Mouse (Mus musculus) limb, embryonic 15.5 days (tissue): ENCODE measurements around the gene Olfr1133. TPM values are rescaled to one million over a fixed set of nuclear protein-coding genes. Genes with fewer than 3 reads are reported as not detected.
"Not testable (repeated sequence)": the region's sequence is repeated elsewhere in the genome, so short reads cannot be mapped to it uniquely, and the experiment has no call there.

ENCODE experiments used
- ATAC-seq: fragments of 200-750 bp; cut with Nextera tagmentation; 2 replicates; pipeline ENCODE4 v1.8.0; 2017; ENCODE audit warnings: low read depth, moderate TSS enrichment; ENCODE audit not compliant: insufficient number of reproducible peaks, low FRiP score, low TSS enrichment
- H3K27ac ChIP-seq: fragments of 300-500 bp; sonication (generic); 2 replicates; pipeline ENCODE4 v1.5.1; 2015; ENCODE audit warnings: moderate library complexity, mild to moderate bottlenecking, inconsistent platforms
- H3K27me3 ChIP-seq: fragments of 300-500 bp; sonication (generic); 2 replicates; pipeline ENCODE4 v1.6.1; 2015; ENCODE audit warnings: inconsistent platforms
- H3K36me3 ChIP-seq: fragments of 300-500 bp; sonication (generic); 2 replicates; pipeline ENCODE4 v1.6.1; 2015; ENCODE audit warnings: inconsistent platforms
- H3K4me1 ChIP-seq: fragments of 300-500 bp; sonication (generic); 2 replicates; pipeline ENCODE4 v1.6.1; 2015; ENCODE audit warnings: inconsistent platforms
- H3K4me2 ChIP-seq: fragments of 300-500 bp; sonication (generic); 2 replicates; pipeline ENCODE4 v1.6.1; 2015; ENCODE audit warnings: mild to moderate bottlenecking, inconsistent platforms
- H3K4me3 ChIP-seq: fragments of 300-500 bp; sonication (generic); 2 replicates; pipeline ENCODE4 v1.5.1; 2015; ENCODE audit warnings: mild to moderate bottlenecking, inconsistent platforms
- H3K9ac ChIP-seq: fragments of 300-500 bp; sonication (generic); 2 replicates; pipeline ENCODE4 v1.6.1; 2015; ENCODE audit warnings: inconsistent platforms
- H3K9me3 ChIP-seq: fragments of 300-500 bp; sonication (generic); 2 replicates; pipeline ENCODE4 v1.6.1; 2016; ENCODE audit warnings: inconsistent platforms
- WGBS: fragments of 180-500 bp; shearing (Covaris S2); methylation state at CpG from one replicate; pipeline ENCODE4 v1.1.7; 2015; 5-methylcytosine and 5-hydroxymethylcytosine counted together
- polyA plus RNA-seq: library from polyadenylated mRNA; unstranded; fragments of >200 nt; fragmentation: Nextera tagmentation; extraction: Ambion mirVana; gene quantifications from 2 replicates; pipeline ENCODE4 v1.2.1, GENCODE M21; 2015

Olfr1133 gene
- not detected in 2 replicates for polyA plus RNA-seq

- ATAC-seq = no peak
- Histone ChIP-seq H3K9ac (no peak within 1 kb of the TSS), H3K4me2 (no peak within 1 kb of the TSS), H3K27ac (no peak within 1 kb of the TSS), H3K9me3 (no peaks in the 10 kb centered on the region), H3K4me3 (no peak within 1 kb of the TSS), H3K36me3 (no peaks in the 10 kb centered on the region), H3K27me3 (no peaks in the 10 kb centered on the region), H3K4me1 (no peaks in the 10 kb centered on the region)
Measured at GRCm38 (mm10) chr2:87647274-87647673, at the start of gene Olfr1133. Olfr1133 (minus strand) TSS chr2:87647374.

- no peak within 1 kb of the TSS for H3K27ac ChIP-seq
- H3K4me1 ChIP-seq = no peaks in the 10 kb centered on the region
- no peak within 1 kb of the TSS for H3K9ac ChIP-seq
- no peak within 1 kb of the TSS for H3K4me3 ChIP-seq
- no peak within 1 kb of the TSS for H3K4me2 ChIP-seq
- no peaks in the 10 kb centered on the region for H3K27me3 ChIP-seq
- no peaks in the 10 kb centered on the region for H3K36me3 ChIP-seq
- no peak for ATAC-seq
- H3K9me3 ChIP-seq = no peaks in the 10 kb centered on the region
Measured at GRCm38 (mm10) chr2:87693847-87694246, 46.7 kb upstream of the Olfr1133 start, which contains the start of gene Olfr1136. Olfr1136 (minus strand) TSS chr2:87693947.

GRCm38 (mm10) chr2:87673564-87673963 lies 26.4 kb upstream of the Olfr1133 start, which contains the start of gene Olfr1135:
Olfr1135 (minus strand) TSS chr2:87673664.
- WGBS = 12% methylated on average over 1 of the region's 1 CpGs
- Histone ChIP-seq H3K9me3 (no peaks in the 10 kb centered on the region), H3K36me3 (no peaks in the 10 kb centered on the region), H3K4me3 (no peak within 1 kb of the TSS), H3K9ac (no peak within 1 kb of the TSS), H3K4me1 (no peaks in the 10 kb centered on the region), H3K27ac (no peak within 1 kb of the TSS), H3K4me2 (no peak within 1 kb of the TSS), H3K27me3 (no peaks in the 10 kb centered on the region)
- no peak for ATAC-seq

- H3K4me1 ChIP-seq = no peaks in the 10 kb centered on the region
- no peaks in the 10 kb centered on the region for H3K9me3 ChIP-seq
- no peaks in the 10 kb centered on the region for H3K27me3 ChIP-seq
- H3K27ac ChIP-seq = no peak within 1 kb of the TSS
- ATAC-seq = no peak
- no peak within 1 kb of the TSS for H3K4me2 ChIP-seq
- no peak within 1 kb of the TSS for H3K4me3 ChIP-seq
- 72% methylated on average over 2 of the region's 2 CpGs for WGBS
- no peak within 1 kb of the TSS for H3K9ac ChIP-seq
- H3K36me3 ChIP-seq = no peaks in the 10 kb centered on the region
Measured at GRCm38 (mm10) chr2:87658360-87658759, 11.2 kb upstream of the Olfr1133 start, which contains the start of gene Olfr1134. Olfr1134 (minus strand) TSS chr2:87658460.

- Histone ChIP-seq H3K4me2 (no peak overlapping the region), H3K9ac (no peak overlapping the region), H3K4me3 (no peak overlapping the region), H3K27me3 (no peaks in the 10 kb centered on the region), H3K9me3 (no peaks in the 10 kb centered on the region), H3K4me1 (no peaks in the 10 kb centered on the region), H3K36me3 (no peaks in the 10 kb centered on the region), H3K27ac (no peak overlapping the region)
- no peak for ATAC-seq
Measured at GRCm38 (mm10) chr2:87642441-87642840, 4.7 kb downstream of the Olfr1133 start.

GRCm38 (mm10) chr2:87637435-87637834 lies 9.7 kb downstream of the Olfr1133 start, which contains the start of gene Olfr1132:
Olfr1132 (minus strand) TSS chr2:87637535.
- no peak within 1 kb of the TSS for H3K4me2 ChIP-seq
- H3K4me1 ChIP-seq = no peaks in the 10 kb centered on the region
- no peaks in the 10 kb centered on the region for H3K36me3 ChIP-seq
- no peaks in the 10 kb centered on the region for H3K27me3 ChIP-seq
- H3K9me3 ChIP-seq = no peaks in the 10 kb centered on the region
- H3K4me3 ChIP-seq = no peak within 1 kb of the TSS
- ATAC-seq = no peak
- H3K27ac ChIP-seq = no peak within 1 kb of the TSS
- H3K9ac ChIP-seq = no peak within 1 kb of the TSS

GRCm38 (mm10) chr2:87626804-87627203 lies 20.4 kb downstream of the Olfr1133 start, which contains the start of gene Olfr1131:
Olfr1131 (plus strand) TSS chr2:87627104.
- Histone ChIP-seq H3K9ac (no peak within 1 kb of the TSS), H3K4me3 (no peak within 1 kb of the TSS), H3K36me3 (no peaks in the 10 kb centered on the region), H3K27ac (no peak within 1 kb of the TSS), H3K4me2 (no peak within 1 kb of the TSS), H3K4me1 (no peaks in the 10 kb centered on the region), H3K27me3 (no peaks in the 10 kb centered on the region), H3K9me3 (no peaks in the 10 kb centered on the region)
- no peak for ATAC-seq
- WGBS = 55% methylated on average over 3 of the region's 3 CpGs

GRCm38 (mm10) chr2:87605912-87606311 lies 41.3 kb downstream of the Olfr1133 start, which contains the start of gene Olfr1130:
Olfr1130 (plus strand) TSS chr2:87606212.
- not testable (repeated sequence) for H3K27me3 ChIP-seq, H3K36me3 ChIP-seq, H3K4me3 ChIP-seq, H3K9me3 ChIP-seq, H3K4me2 ChIP-seq, H3K27ac ChIP-seq, ATAC-seq, H3K9ac ChIP-seq, H3K4me1 ChIP-seq

Other genes starting within 250 kb of the Olfr1133 start
- gene Olfr1123, start 230.7 kb downstream of the Olfr1133 start, polyA plus RNA-seq = not detected in 2 replicates
- gene Olfr1124, start 217.1 kb downstream of the Olfr1133 start, polyA plus RNA-seq = not detected in 2 replicates
- not detected in 2 replicates for gene Olfr1126, start 193.4 kb downstream of the Olfr1133 start, polyA plus RNA-seq
- not detected in 2 replicates for gene Pramel7, start 150.3 kb downstream of the Olfr1133 start, polyA plus RNA-seq
- gene Pramel6, start 140.8 kb downstream of the Olfr1133 start, polyA plus RNA-seq = not detected in 2 replicates
- gene Olfr153, start 115.6 kb downstream of the Olfr1133 start, polyA plus RNA-seq = not detected in 2 replicates
- gene Olfr1128, start 101.8 kb downstream of the Olfr1133 start, polyA plus RNA-seq = not detected in 2 replicates
- not detected in 2 replicates for gene Olfr1129, start 73.5 kb downstream of the Olfr1133 start, polyA plus RNA-seq
- not detected in 2 replicates for gene Olfr1130, start 41.2 kb downstream of the Olfr1133 start, polyA plus RNA-seq
- gene Olfr1131, start 20.3 kb downstream of the Olfr1133 start, polyA plus RNA-seq = not detected in 2 replicates
- not detected in 2 replicates for gene Olfr1132, start 9.8 kb downstream of the Olfr1133 start, polyA plus RNA-seq
- not detected in 2 replicates for gene Olfr1134, start 11.1 kb upstream of the Olfr1133 start, polyA plus RNA-seq
- not detected in 2 replicates for gene Olfr1135, start 26.3 kb upstream of the Olfr1133 start, polyA plus RNA-seq
- gene Olfr1136, start 46.6 kb upstream of the Olfr1133 start, polyA plus RNA-seq = not detected in 2 replicates
- gene Olfr1137, start 65.8 kb upstream of the Olfr1133 start, polyA plus RNA-seq = not detected in 2 replicates
- gene Olfr1138, start 92.6 kb upstream of the Olfr1133 start, polyA plus RNA-seq = not detected in 2 replicates
- not detected in 2 replicates for gene Olfr1140, start 96.4 kb upstream of the Olfr1133 start, polyA plus RNA-seq
- gene Olfr1141, start 106.6 kb upstream of the Olfr1133 start, polyA plus RNA-seq = not detected in 2 replicates
- not detected in 2 replicates for gene Olfr152, start 132.1 kb upstream of the Olfr1133 start, polyA plus RNA-seq
- gene Olfr1143, start 153.2 kb upstream of the Olfr1133 start, polyA plus RNA-seq = not detected in 2 replicates
- not detected in 2 replicates for gene Olfr1145, start 162.4 kb upstream of the Olfr1133 start, polyA plus RNA-seq
- not detected in 2 replicates for gene Olfr1148, start 183.2 kb upstream of the Olfr1133 start, polyA plus RNA-seq
- not detected in 2 replicates for gene Olfr1150-ps1, start 196.6 kb upstream of the Olfr1133 start, polyA plus RNA-seq
- not detected in 2 replicates for gene Olfr1151, start 208.5 kb upstream of the Olfr1133 start, polyA plus RNA-seq
- not detected in 2 replicates for gene Olfr1152, start 219.1 kb upstream of the Olfr1133 start, polyA plus RNA-seq
- not detected in 2 replicates for gene Olfr1153, start 247.6 kb upstream of the Olfr1133 start, polyA plus RNA-seq